Mouse (Mus musculus): ENCODE measurements around the gene Hsf2. TPM values are rescaled to one million over a fixed set of nuclear protein-coding genes. Genes with fewer than 3 reads are reported as not detected.
"Not testable (repeated sequence)": the region's sequence is repeated elsewhere in the genome, so short reads cannot be mapped to it uniquely, and the experiment has no call there.

Hsf2 gene
- 45.8 and 50.1 TPM in 2 replicates for polyA plus RNA-seq (2015; fragmentation: Nextera tagmentation; extraction: Ambion mirVana)

DNA sequence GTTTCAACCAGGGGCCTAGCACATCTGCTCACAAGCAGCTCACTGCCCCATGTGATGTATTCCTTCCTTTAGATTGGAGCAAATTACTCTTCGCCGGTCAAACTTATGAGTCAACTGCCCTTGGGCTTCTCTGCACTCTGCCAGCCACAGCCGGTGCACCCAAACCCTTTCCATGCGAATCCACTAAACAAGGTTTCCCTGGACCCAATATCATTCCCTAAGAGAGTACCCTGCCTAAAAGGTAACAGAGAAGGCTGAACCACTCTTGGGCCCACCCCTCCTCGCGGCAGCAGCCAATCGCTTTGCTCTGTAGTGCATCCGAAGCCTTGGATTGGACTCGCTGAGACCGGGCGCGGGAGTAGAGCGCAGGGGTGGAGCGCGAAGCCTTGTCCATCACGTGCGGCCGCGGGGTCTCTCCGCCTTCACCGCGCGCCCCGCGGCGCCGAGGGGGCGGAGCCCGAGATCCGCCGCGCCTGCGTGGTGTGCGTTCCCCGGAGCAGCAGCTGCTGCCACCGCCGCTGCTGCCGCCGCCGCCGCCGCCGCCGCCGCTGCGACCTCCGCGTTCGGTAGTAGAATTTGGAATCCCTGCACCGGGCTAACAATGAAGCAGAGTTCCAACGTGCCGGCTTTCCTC lies at the start of gene Hsf2:
Hsf2 (plus strand) TSS at position 478 of the 634 bp plus-strand sequence.
- H3K36me3 ChIP-seq, result peaks cover 3% of the 10 kb centered on the region; the same call in 1 of the 2 replicates
- under 1% methylated on average over 52 of the region's 52 CpGs for WGBS
- H3K27ac ChIP-seq, result peak within 1 kb of the TSS; percentile 98
- H3K4me3 ChIP-seq, result peak within 1 kb of the TSS; percentile 91
- peaks cover 14% of the 10 kb centered on the region for H3K4me1 ChIP-seq
- peak; percentile 100 for ATAC-seq (ENCODE audit: low FRiP score, low read depth)
- H3K9me3 ChIP-seq, result no peaks in the 10 kb centered on the region
- no peaks in the 10 kb centered on the region for H3K27me3 ChIP-seq
- H3K9ac ChIP-seq, result peak within 1 kb of the TSS; percentile 97
- H3K4me2 ChIP-seq (replicated peaks), result peak within 1 kb of the TSS; percentile 68

- H3K4me2 ChIP-seq (replicated peaks), result no peak overlapping the region
- H3K36me3 ChIP-seq, result no peaks in the 10 kb centered on the region
- no peak overlapping the region for H3K9ac ChIP-seq
- no peaks in the 10 kb centered on the region for H3K27me3 ChIP-seq
- 79% methylated on average over 2 of the region's 2 CpGs for WGBS
- peak; percentile 49 for ATAC-seq (ENCODE audit: low FRiP score, low read depth)
- no peaks in the 10 kb centered on the region for H3K4me1 ChIP-seq
- no peaks in the 10 kb centered on the region for H3K9me3 ChIP-seq
- H3K4me3 ChIP-seq, result no peak overlapping the region
- H3K27ac ChIP-seq, result no peak overlapping the region
These were observed 48.3 kb upstream of the Hsf2 start for GRCm38 (mm10) chr10:57437898-57438297.

DNA sequence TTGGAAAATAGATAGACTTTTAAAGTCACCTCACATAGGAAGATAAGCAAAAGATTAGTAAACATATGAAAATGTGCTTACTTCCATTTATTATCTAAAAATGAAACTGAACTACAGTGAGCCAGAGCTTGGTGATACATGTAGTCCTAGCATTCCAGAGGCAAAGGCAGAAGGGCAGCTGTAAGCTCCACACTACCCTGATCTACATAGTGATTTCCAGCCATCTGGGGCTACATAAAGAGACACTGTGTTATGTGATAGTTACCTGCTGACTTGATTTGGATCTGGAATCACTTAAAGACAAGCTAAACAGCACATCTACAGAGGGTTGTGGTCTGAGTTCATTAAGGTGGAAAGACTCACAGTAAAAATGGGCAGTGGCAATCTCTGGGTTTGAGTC lies 45.1 kb upstream of the Hsf2 start:
- Histone ChIP-seq H3K4me3 (no peak overlapping the region), H3K4me1 (no peaks in the 10 kb centered on the region), H3K27ac (no peak overlapping the region), H3K27me3 (no peaks in the 10 kb centered on the region), H3K36me3 (no peaks in the 10 kb centered on the region), H3K4me2 (replicated peaks) (no peak overlapping the region), H3K9ac (no peak overlapping the region), H3K9me3 (no peaks in the 10 kb centered on the region)
- ATAC-seq (ENCODE audit: low FRiP score, low read depth), result no peak

- H3K27ac ChIP-seq, result no peak overlapping the region
- H3K4me1 ChIP-seq, result no peaks in the 10 kb centered on the region
- no peaks in the 10 kb centered on the region for H3K9me3 ChIP-seq
- 66% methylated on average over 8 of the region's 8 CpGs for WGBS
- ATAC-seq (ENCODE audit: low FRiP score, low read depth), result no peak
- no peaks in the 10 kb centered on the region for H3K27me3 ChIP-seq
- no peak overlapping the region for H3K9ac ChIP-seq
- no peak overlapping the region for H3K4me3 ChIP-seq
- H3K4me2 ChIP-seq (replicated peaks), result no peak overlapping the region
- H3K36me3 ChIP-seq, result no peaks in the 10 kb centered on the region
These were observed 41.8 kb upstream of the Hsf2 start for GRCm38 (mm10) chr10:57444392-57444791.

DNA sequence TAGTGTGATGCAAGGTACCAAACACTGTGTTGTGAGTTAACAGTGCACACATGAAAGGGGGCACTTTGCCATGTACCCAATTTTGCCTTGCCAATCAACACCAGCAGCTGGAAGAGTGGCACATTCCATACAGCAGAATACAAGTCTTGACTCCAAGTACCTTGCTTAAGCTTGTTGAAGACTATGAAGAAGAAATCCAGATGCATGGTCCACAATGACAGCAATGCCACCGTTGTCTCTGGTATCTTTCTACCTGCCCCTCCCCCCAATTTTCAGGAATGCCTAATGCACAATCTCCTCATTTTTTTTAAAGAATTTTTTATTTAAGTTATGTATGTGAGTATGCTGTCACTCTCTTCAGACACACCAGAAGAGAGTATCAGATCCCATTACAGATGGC lies 40.5 kb upstream of the Hsf2 start:
- Histone ChIP-seq H3K27me3 (no peaks in the 10 kb centered on the region), H3K4me2 (replicated peaks) (no peak overlapping the region), H3K4me1 (no peaks in the 10 kb centered on the region), H3K9me3 (no peaks in the 10 kb centered on the region), H3K4me3 (no peak overlapping the region), H3K27ac (no peak overlapping the region), H3K9ac (no peak overlapping the region), H3K36me3 (no peaks in the 10 kb centered on the region)
- ATAC-seq (ENCODE audit: low FRiP score, low read depth), result no peak
- 88% methylated on average over 1 of the region's 1 CpGs for WGBS

- H3K4me1 ChIP-seq, result no peaks in the 10 kb centered on the region
- H3K27me3 ChIP-seq, result no peaks in the 10 kb centered on the region
- no peak overlapping the region for H3K27ac ChIP-seq
- no peak overlapping the region for H3K4me3 ChIP-seq
- H3K9me3 ChIP-seq, result no peaks in the 10 kb centered on the region
- no peak overlapping the region for H3K4me2 ChIP-seq (replicated peaks)
- no peaks in the 10 kb centered on the region for H3K36me3 ChIP-seq
- H3K9ac ChIP-seq, result no peak overlapping the region
- no peak for ATAC-seq (ENCODE audit: low FRiP score, low read depth)
These were observed 38.5 kb upstream of the Hsf2 start for GRCm38 (mm10) chr10:57447657-57448050.

DNA sequence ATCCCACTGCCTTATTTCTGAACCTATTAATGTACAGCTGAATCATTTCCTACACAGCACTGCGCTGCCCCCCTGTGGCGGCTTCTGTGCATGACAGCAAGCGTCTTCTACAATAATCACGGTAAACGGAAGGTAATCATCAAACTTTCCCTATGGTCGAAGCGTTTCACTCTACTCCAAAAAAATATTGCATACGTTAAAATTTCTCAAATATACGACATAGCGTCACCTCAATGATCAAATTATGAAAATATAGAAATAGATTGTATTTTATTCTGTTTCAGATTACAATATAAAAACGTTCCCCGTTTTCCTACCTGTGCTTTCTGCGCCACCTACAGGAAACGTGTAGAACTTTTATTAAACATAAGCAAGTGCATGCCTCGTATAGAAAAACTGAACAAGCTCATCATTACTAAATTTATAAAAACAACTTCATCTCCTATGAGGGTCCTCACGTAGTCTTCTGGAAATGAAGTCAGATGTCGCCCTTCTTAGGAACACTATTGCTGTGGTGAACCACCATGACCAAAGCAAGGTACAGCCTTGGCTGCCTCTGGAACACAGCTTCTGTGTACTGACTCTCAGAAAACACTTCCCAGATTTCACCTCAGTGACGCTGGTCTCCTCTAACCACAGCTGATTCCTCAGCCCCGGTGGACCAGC lies 38.0 kb upstream of the Hsf2 start:
- peak overlapping the region; percentile 26 for H3K4me3 ChIP-seq
- no peaks in the 10 kb centered on the region for H3K27me3 ChIP-seq
- ATAC-seq (ENCODE audit: low FRiP score, low read depth), result no peak
- 5% methylated on average over 19 of the region's 19 CpGs for WGBS
- H3K9me3 ChIP-seq, result no peaks in the 10 kb centered on the region
- H3K36me3 ChIP-seq, result no peaks in the 10 kb centered on the region
- H3K9ac ChIP-seq, result no peak overlapping the region
- no peak overlapping the region for H3K27ac ChIP-seq
- peak overlapping the region; percentile 37 for H3K4me2 ChIP-seq (replicated peaks)
- no peaks in the 10 kb centered on the region for H3K4me1 ChIP-seq

- H3K36me3 ChIP-seq; H3K4me2 ChIP-seq (replicated peaks); H3K9ac ChIP-seq; H3K9me3 ChIP-seq; H3K4me3 ChIP-seq; H3K4me1 ChIP-seq; ATAC-seq (ENCODE audit: low FRiP score, low read depth); H3K27ac ChIP-seq; H3K27me3 ChIP-seq: not testable (repeated sequence)
- WGBS, result 35% methylated on average over 10 of the region's 10 CpGs
These were observed 22.9 kb upstream of the Hsf2 start for GRCm38 (mm10) chr10:57463298-57463697.

DNA sequence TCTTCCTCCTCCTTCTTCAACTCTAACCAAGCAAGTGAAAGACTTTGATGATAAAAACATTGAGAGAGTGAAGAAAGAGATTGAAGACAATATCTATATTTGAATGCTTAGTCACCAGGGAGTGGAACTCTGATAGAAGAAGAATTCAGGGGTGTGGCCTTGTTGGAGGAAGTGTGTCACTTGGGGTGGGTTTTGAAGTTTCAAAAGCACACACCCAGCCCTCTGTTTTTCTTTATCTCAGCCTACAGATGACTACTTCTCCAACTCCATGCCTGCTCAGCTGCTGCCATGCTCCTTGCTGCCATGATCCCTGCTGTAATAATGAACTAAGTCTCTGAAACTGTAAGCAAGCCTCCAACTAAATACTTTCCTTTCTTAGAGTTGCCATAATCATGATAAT lies 20.4 kb upstream of the Hsf2 start:
- no peak overlapping the region for H3K27ac ChIP-seq
- H3K36me3 ChIP-seq, result no peaks in the 10 kb centered on the region
- H3K9me3 ChIP-seq, result no peaks in the 10 kb centered on the region
- no peak for ATAC-seq (ENCODE audit: low FRiP score, low read depth)
- H3K4me3 ChIP-seq, result no peak overlapping the region
- H3K9ac ChIP-seq, result no peak overlapping the region
- no peaks in the 10 kb centered on the region for H3K27me3 ChIP-seq
- H3K4me2 ChIP-seq (replicated peaks), result no peak overlapping the region
- no peaks in the 10 kb centered on the region for H3K4me1 ChIP-seq

GRCm38 (mm10) chr10:57477121-57477843 lies 8.9 kb upstream of the Hsf2 start:
- Histone ChIP-seq H3K27me3 (no peaks in the 10 kb centered on the region), H3K36me3 (no peaks in the 10 kb centered on the region), H3K4me3 (no peak overlapping the region), H3K9me3 (no peaks in the 10 kb centered on the region), H3K27ac (no peak overlapping the region), H3K9ac (no peak overlapping the region), H3K4me2 (replicated peaks) (no peak overlapping the region), H3K4me1 (no peaks in the 10 kb centered on the region)
- ATAC-seq (ENCODE audit: low FRiP score, low read depth), result no peak
- WGBS, result 75% methylated on average over 9 of the region's 9 CpGs

DNA sequence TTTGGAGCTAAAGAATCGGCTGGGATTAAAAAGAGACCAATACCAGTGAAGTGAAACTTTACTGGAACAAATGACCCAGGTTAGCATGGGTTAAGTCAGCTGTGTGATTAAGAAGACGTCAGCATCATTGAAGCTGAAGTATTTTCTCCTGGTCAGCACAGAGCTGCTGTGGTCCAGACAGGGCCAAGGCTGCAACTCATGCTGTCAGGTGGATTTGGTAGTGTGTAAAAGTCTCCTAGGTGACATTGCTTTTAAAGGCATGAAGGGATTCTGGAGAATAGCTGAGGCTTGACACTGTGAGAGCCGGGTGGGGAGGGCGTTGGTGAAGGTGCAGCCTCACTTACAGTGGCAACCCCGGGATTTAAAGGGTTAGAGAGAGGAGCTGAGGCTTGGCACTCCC lies 4.5 kb upstream of the Hsf2 start:
- 65% methylated on average over 5 of the region's 5 CpGs for WGBS
- Histone ChIP-seq H3K4me1 (no peaks in the 10 kb centered on the region), H3K9me3 (no peaks in the 10 kb centered on the region), H3K4me3 (no peak overlapping the region), H3K27me3 (no peaks in the 10 kb centered on the region), H3K27ac (no peak overlapping the region), H3K36me3 (no peaks in the 10 kb centered on the region), H3K4me2 (replicated peaks) (no peak overlapping the region), H3K9ac (no peak overlapping the region)
- no peak for ATAC-seq (ENCODE audit: low FRiP score, low read depth)

DNA sequence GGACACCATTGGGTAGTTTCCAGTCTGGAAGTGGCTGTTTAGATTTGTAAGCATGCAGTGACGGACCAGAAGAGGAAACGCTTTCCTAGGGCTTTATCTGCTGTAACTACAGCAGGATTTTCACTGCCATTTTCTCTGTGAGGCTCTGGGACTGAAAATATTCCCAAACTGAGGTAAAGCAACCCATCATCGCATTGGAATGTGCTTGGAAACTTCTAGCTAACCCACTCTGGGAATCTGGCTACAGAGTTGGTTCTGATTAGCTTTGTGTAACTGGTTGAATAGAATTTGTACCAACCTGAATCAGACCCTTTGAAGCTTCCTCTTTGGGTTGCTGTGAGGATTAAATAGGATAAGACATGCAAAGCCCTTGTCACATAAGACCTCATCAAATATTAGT lies 1.4 kb upstream of the Hsf2 start:
- H3K4me2 ChIP-seq (replicated peaks), result no peak overlapping the region
- no peak for ATAC-seq (ENCODE audit: low FRiP score, low read depth)
- no peaks in the 10 kb centered on the region for H3K36me3 ChIP-seq
- H3K9ac ChIP-seq, result no peak overlapping the region
- no peak overlapping the region for H3K4me3 ChIP-seq
- H3K27ac ChIP-seq, result no peak overlapping the region
- H3K27me3 ChIP-seq, result no peaks in the 10 kb centered on the region
- 83% methylated on average over 3 of the region's 3 CpGs for WGBS
- H3K4me1 ChIP-seq, result peaks cover 14% of the 10 kb centered on the region
- no peaks in the 10 kb centered on the region for H3K9me3 ChIP-seq

Data from limb, embryonic 13.5 days (tissue).